Mouse (Mus musculus): ENCODE results near the gene Crlf3. TPM values are rescaled to one million over a fixed set of nuclear protein-coding genes. Genes with fewer than 3 reads are reported as not detected.
"Not testable (repeated sequence)": the region's sequence is repeated elsewhere in the genome, so short reads cannot be mapped to it uniquely, and the experiment has no call there.

Gene Crlf3
- polyA plus RNA-seq, 1 experiment, result 12.6 TPM

GRCm38 (mm10) chr11:80042615-80043418, 38.0 kb downstream of the Crlf3 start:
- TF ChIP-seq USF1 (IDR thresholded peaks at IDR 0.05; ENCODE audit: low read depth), result no peak
- no peak for TF ChIP-seq MAX (IDR thresholded peaks at IDR 0.05; ENCODE audit: low read depth)
- no peak for TF ChIP-seq TCF12 (IDR thresholded peaks at IDR 0.05; ENCODE audit: insufficient read depth, poor library complexity, severe bottlenecking)
- no peak for TF ChIP-seq TCF3 (IDR thresholded peaks at IDR 0.05; ENCODE audit: insufficient read length, low read depth)
- no peak for TF ChIP-seq POLR2A (IDR thresholded peaks at IDR 0.05; ENCODE audit: insufficient read length, low read depth)
- no peak for TF ChIP-seq SRF (IDR thresholded peaks at IDR 0.05; ENCODE audit: control insufficient read depth, insufficient read length, low read depth)
- TF ChIP-seq CEBPB (IDR thresholded peaks at IDR 0.05; ENCODE audit: insufficient read depth, poor library complexity, severe bottlenecking), result no peak
- TF ChIP-seq MYOG (IDR thresholded peaks at IDR 0.05; ENCODE audit: control insufficient read depth in 1 of 3, insufficient read depth in 1 of 3, insufficient read length in 2 of 3, low read depth in 2 of 3), result no peak
- TF ChIP-seq MYOD1 (IDR thresholded peaks at IDR 0.05; ENCODE audit: control insufficient read depth in 1 of 3, insufficient read length in 2 of 3, low read depth in 2 of 3), result no peak
- TF ChIP-seq E2F4 (IDR thresholded peaks at IDR 0.05; ENCODE audit: insufficient read depth), result no peak
- no peak for TF ChIP-seq REST (IDR thresholded peaks at IDR 0.05; ENCODE audit: insufficient read depth, insufficient read length)
- no peak for TF ChIP-seq POLR2AphosphoS2 (IDR thresholded peaks at IDR 0.05; ENCODE audit: insufficient read length, low read depth)

GRCm38 (mm10) chr11:80037495-80037894, 43.3 kb downstream of the Crlf3 start:
- TF ChIP-seq MAX (IDR thresholded peaks at IDR 0.05; ENCODE audit: low read depth) (no peak), POLR2AphosphoS2 (IDR thresholded peaks at IDR 0.05; ENCODE audit: insufficient read length, low read depth) (peak; percentile 70)

More at GRCm38 (mm10) chr11:80042615-80043418, 38.0 kb downstream of the Crlf3 start:
- Histone ChIP-seq H3ac (ENCODE audit: control insufficient read depth, insufficient read length) (no peak overlapping the region), H3K4me3 (no peak overlapping the region), H3K4me2 (ENCODE audit: low read depth) (no peak overlapping the region), H3K79me2 (ENCODE audit: control insufficient read depth, insufficient read depth) (no peaks in the 10 kb centered on the region), H3K36me3 (ENCODE audit: control insufficient read depth, insufficient read depth) (peaks cover under 1% of the 10 kb centered on the region), H3K27me3 (ENCODE audit: control insufficient read depth, insufficient read depth, insufficient read length) (no peaks in the 10 kb centered on the region)

GRCm38 (mm10) chr11:80021306-80021705, 59.5 kb downstream of the Crlf3 start:
- Histone ChIP-seq H3K4me3 (no peak overlapping the region), H3K27me3 (ENCODE audit: control insufficient read depth, insufficient read depth, insufficient read length) (no peaks in the 10 kb centered on the region), H3K79me2 (ENCODE audit: control insufficient read depth, insufficient read depth) (no peaks in the 10 kb centered on the region), H3K4me2 (ENCODE audit: low read depth) (no peak overlapping the region), H3K36me3 (ENCODE audit: control insufficient read depth, insufficient read depth) (peaks cover 64% of the 10 kb centered on the region), H3ac (ENCODE audit: control insufficient read depth, insufficient read length) (no peak overlapping the region)
- TF ChIP-seq TCF12 (IDR thresholded peaks at IDR 0.05; ENCODE audit: insufficient read depth, poor library complexity, severe bottlenecking), result no peak
- TF ChIP-seq USF1 (IDR thresholded peaks at IDR 0.05; ENCODE audit: low read depth), result no peak
- TF ChIP-seq MAX (IDR thresholded peaks at IDR 0.05; ENCODE audit: low read depth), result no peak

More at GRCm38 (mm10) chr11:80037495-80037894, 43.3 kb downstream of the Crlf3 start:
- H3K79me2 ChIP-seq (ENCODE audit: control insufficient read depth, insufficient read depth), result no peaks in the 10 kb centered on the region
- H3K4me3 ChIP-seq, result no peak overlapping the region
- H3K36me3 ChIP-seq (ENCODE audit: control insufficient read depth, insufficient read depth), result peaks cover 24% of the 10 kb centered on the region
- H3K4me2 ChIP-seq (ENCODE audit: low read depth), result no peak overlapping the region
- no peak overlapping the region for H3ac ChIP-seq (ENCODE audit: control insufficient read depth, insufficient read length)
- no peaks in the 10 kb centered on the region for H3K27me3 ChIP-seq (ENCODE audit: control insufficient read depth, insufficient read depth, insufficient read length)

- no peak overlapping the region for H3K4me2 ChIP-seq (ENCODE audit: low read depth)
- H3K79me2 ChIP-seq (ENCODE audit: control insufficient read depth, insufficient read depth), result no peaks in the 10 kb centered on the region
- H3K27me3 ChIP-seq (ENCODE audit: control insufficient read depth, insufficient read depth, insufficient read length), result no peaks in the 10 kb centered on the region
- TF ChIP-seq TCF3 (IDR thresholded peaks at IDR 0.05; ENCODE audit: insufficient read length, low read depth) (no peak), POLR2AphosphoS2 (IDR thresholded peaks at IDR 0.05; ENCODE audit: insufficient read length, low read depth) (no peak), CEBPB (IDR thresholded peaks at IDR 0.05; ENCODE audit: insufficient read depth, poor library complexity, severe bottlenecking) (no peak), MYOD1 (IDR thresholded peaks at IDR 0.05; ENCODE audit: control insufficient read depth in 1 of 3, insufficient read length in 2 of 3, low read depth in 2 of 3) (no peak), E2F4 (IDR thresholded peaks at IDR 0.05; ENCODE audit: insufficient read depth) (no peak), TCF12 (IDR thresholded peaks at IDR 0.05; ENCODE audit: insufficient read depth, poor library complexity, severe bottlenecking) (no peak), POLR2A (IDR thresholded peaks at IDR 0.05; ENCODE audit: insufficient read length, low read depth) (no peak), USF1 (IDR thresholded peaks at IDR 0.05; ENCODE audit: low read depth) (no peak), MYOG (IDR thresholded peaks at IDR 0.05; ENCODE audit: control insufficient read depth in 1 of 3, insufficient read depth in 1 of 3, insufficient read length in 2 of 3, low read depth in 2 of 3) (no peak), MAX (IDR thresholded peaks at IDR 0.05; ENCODE audit: low read depth) (no peak), REST (IDR thresholded peaks at IDR 0.05; ENCODE audit: insufficient read depth, insufficient read length) (no peak), SRF (IDR thresholded peaks at IDR 0.05; ENCODE audit: control insufficient read depth, insufficient read length, low read depth) (no peak)
- H3ac ChIP-seq (ENCODE audit: control insufficient read depth, insufficient read length), result no peak overlapping the region
- H3K36me3 ChIP-seq (ENCODE audit: control insufficient read depth, insufficient read depth), result peaks cover 67% of the 10 kb centered on the region
- H3K4me3 ChIP-seq, result no peak overlapping the region
Measured at GRCm38 (mm10) chr11:80019792-80020191, 61.0 kb downstream of the Crlf3 start.

GRCm38 (mm10) chr11:80016533-80016932, 64.3 kb downstream of the Crlf3 start:
- peaks cover 64% of the 10 kb centered on the region for H3K36me3 ChIP-seq (ENCODE audit: control insufficient read depth, insufficient read depth)
- H3ac ChIP-seq (ENCODE audit: control insufficient read depth, insufficient read length); H3K4me2 ChIP-seq (ENCODE audit: low read depth); H3K79me2 ChIP-seq (ENCODE audit: control insufficient read depth, insufficient read depth); H3K4me3 ChIP-seq; H3K27me3 ChIP-seq (ENCODE audit: control insufficient read depth, insufficient read depth, insufficient read length): not testable (repeated sequence)

Other genes with a start within 250 kb of the Crlf3 start
- gene Utp6, start 118.6 kb downstream of the Crlf3 start, polyA plus RNA-seq (2012; fragmentation: generic; extraction: Trizol), result 17.5 TPM
- 8.3 TPM for gene Suz12, start 87.9 kb downstream of the Crlf3 start, polyA plus RNA-seq (2012; fragmentation: generic; extraction: Trizol)
- 0.58 TPM for gene Atad5, start 8.4 kb upstream of the Crlf3 start, polyA plus RNA-seq (2012; fragmentation: generic; extraction: Trizol)
- gene Tefm, start 61.2 kb upstream of the Crlf3 start, polyA plus RNA-seq (2012; fragmentation: generic; extraction: Trizol), result 13.0 TPM
- gene Adap2, start 73.1 kb upstream of the Crlf3 start, polyA plus RNA-seq (2012; fragmentation: generic; extraction: Trizol), result 0.05 TPM
- 5.1 TPM for gene Rnf135, start 102.9 kb upstream of the Crlf3 start, polyA plus RNA-seq (2012; fragmentation: generic; extraction: Trizol)
- 24.9 TPM for gene Rhot1, start 128.0 kb upstream of the Crlf3 start, polyA plus RNA-seq (2012; fragmentation: generic; extraction: Trizol)
- 0.17 TPM for gene Rhbdl3, start 219.9 kb upstream of the Crlf3 start, polyA plus RNA-seq (2012; fragmentation: generic; extraction: Trizol)